Mouse (Mus musculus) cerebral cortex, adult 2 months (tissue): ENCODE measurements around the gene Vmn1r220.

Experiments used
- WGBS: fragments of 180-500 bp; shearing (Covaris S2); methylation state at CpG from one replicate; pipeline ENCODE4 v1.1.7; 2018; 5-methylcytosine and 5-hydroxymethylcytosine counted together

The Vmn1r220 gene

DNA sequence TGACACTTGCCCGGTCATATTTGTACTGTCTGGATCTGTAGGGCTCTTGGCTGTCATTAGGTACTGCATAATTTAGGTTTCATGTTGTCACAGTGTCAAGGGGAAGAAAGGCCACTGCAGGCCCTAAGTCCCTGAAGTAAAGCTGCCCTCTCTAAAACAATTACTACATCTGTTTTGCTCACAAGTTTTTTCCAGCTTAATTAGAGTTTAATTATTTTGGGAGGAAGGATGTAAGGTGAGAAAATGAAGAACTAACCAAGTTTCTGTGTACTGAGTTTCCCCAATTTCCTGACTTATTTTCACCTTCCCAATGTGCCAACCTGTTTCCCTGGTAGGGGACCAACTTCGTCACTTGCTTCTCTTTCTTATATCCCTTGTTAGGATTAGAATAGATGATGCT lies at the start of gene Vmn1r220:
Vmn1r220 (minus strand) TSS at position 101 of the 400 bp plus-strand sequence.
- 85% methylated on average over 2 of the region's 2 CpGs for WGBS

DNA sequence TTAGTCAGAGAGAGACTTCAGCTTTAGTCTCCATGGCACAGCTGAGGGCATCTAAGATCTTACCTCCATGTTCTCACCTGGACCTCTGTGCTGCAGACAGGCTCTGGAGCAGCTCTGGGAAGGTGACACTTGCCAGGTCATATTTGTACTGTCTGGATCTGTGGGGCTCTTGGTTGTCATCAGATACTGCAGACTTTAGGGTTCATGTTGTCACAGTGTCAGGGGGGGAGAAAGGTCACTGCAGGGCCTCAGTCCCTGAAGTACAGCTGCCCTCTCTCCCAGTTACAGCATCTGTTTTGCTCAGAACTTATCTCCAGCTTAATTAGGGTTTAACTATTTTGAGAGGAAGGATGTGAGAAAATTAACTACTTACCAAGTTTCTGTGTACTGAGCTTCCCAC lies 48.1 kb upstream of the Vmn1r220 start, which contains the start of gene Vmn1r222:
Vmn1r222 (minus strand) TSS at position 101 of the 400 bp plus-strand sequence.

DNA sequence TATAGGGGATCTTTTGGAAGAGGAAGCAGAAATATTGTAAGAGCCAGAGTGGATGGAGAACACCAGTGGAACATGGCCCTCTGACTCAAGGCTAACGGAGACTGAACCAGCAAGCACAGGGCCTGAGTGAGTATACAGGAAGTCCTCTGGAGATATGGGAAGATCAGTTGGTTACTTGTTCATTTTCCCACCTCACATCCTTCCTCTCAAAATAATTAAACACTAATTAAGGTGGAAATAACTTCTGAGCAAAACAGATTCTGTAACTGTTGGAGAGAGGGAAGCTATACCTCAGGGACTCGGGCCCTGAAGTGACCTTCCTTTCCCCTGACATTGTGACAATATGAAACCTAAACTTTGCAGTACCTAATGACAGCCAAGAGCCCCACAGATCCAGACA lies 26.1 kb upstream of the Vmn1r220 start, which contains the start of gene Vmn1r221:
Vmn1r221 (plus strand) TSS at position 301 of the 400 bp plus-strand sequence.
- WGBS, result 84% methylated on average over 2 of the region's 2 CpGs

DNA sequence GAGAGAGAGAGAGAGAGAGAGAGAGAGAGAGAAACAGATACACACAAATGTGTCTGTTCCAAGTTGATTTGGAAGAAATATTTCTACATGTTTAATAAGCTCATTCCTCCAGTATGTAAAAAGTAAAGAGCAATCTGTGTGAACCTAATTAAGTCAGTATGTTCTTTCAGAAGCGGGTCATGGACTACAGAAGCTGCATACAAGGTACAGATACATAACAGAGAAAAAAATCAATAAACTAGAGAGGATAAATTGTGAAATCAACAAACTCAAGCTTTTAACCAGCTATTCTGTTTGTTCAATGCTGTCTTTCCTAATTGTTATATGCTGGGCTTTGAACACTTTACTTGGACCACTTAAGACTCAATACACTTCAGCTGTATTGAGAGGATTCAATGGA lies 16.1 kb upstream of the Vmn1r220 start:
- 71% methylated on average over 1 of the region's 1 CpGs for WGBS

GRCm38 (mm10) chr13:23166471-23166870 lies 21.3 kb downstream of the Vmn1r220 start:
- WGBS, result 81% methylated on average over 4 of the region's 4 CpGs

DNA sequence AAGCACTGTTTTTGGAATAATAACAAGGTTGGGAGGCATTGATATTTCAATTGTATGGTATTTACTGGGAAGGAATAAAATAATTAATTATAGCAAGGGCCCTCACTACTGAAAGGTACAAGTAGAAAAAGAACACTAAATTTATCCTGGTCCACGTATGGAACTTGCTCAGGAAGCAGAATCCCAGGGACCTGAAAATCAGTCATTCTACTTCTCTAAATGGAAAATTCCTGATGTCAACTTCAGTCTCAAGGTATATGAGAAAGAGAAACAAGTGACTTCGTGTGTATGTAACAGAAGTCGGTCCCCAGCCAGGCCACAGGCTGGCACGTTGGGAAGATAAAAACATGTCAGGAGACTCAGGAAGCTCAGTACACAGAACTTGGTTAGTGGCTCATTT lies 28.8 kb downstream of the Vmn1r220 start, which contains the start of gene Vmn1r219:
Vmn1r219 (plus strand) TSS at position 301 of the 400 bp plus-strand sequence.
- WGBS, result 84% methylated on average over 4 of the region's 4 CpGs

- 70% methylated on average over 3 of the region's 3 CpGs for WGBS
Observed at GRCm38 (mm10) chr13:23157848-23158247, 29.9 kb downstream of the Vmn1r220 start.

GRCm38 (mm10) chr13:23138880-23139279 lies 48.9 kb downstream of the Vmn1r220 start:
- WGBS, result 48% methylated on average over 2 of the region's 2 CpGs

DNA sequence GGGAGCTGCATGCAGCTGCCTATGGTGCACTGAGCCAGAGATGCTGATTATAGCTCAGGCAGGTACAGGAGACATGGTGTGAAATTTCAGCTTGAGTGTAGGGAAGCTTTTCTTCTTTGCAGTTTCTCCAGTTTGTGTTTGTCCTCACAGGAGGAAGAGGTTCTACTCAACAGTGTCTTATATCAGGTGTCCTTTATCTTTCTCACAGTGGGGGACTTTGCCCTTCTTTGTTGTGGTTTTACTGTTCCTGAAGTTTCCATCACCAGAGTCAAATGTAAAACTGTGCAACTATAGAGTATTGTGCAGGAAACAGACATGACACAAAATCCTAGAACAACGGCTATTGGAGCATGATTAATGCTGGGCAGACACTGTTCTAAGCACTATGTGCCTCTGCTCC lies 54.3 kb downstream of the Vmn1r220 start:
- WGBS, result 70% methylated on average over 1 of the region's 1 CpGs

DNA sequence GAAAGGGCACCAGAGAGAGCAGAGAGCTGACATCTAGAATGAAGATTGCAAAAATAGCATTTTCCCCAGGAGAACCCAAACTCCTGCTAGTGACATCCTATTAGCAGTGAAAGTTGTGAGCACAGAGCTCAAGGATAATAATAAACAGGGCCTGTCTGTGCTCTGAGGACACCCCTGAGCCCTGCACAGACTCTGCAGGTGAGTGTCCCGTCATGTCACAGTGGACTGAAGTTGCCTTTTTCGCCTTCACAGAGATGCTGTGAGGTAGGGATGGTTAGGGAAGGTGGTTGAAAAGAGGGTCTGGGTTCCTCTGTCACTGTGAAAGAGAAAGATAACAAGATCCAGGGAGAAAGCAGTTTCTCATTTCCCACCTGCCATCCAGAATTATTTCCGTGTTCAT lies 54.7 kb downstream of the Vmn1r220 start, which contains the start of gene Vmn1r218:
Vmn1r218 (plus strand) TSS at position 57 of the 400 bp plus-strand sequence.
- WGBS, result 79% methylated on average over 3 of the region's 3 CpGs
